Mouse (Mus musculus): ENCODE data around the gene Ftsj1.

GRCm38 (mm10) chrX:8259478-8259877, 7.3 kb upstream of the Ftsj1 start:
- no peak for TF ChIP-seq CTCF (IDR thresholded peaks at IDR 0.05 in 2 of 3, conservative IDR thresholded peaks at IDR 0.05 in 1 of 3; ENCODE audit: control insufficient read depth in 1 of 3, insufficient read depth in 1 of 3, low read depth in 2 of 3, low read length in 3 of 3, poor library complexity in 1 of 3, severe bottlenecking in 1 of 3)
- TF ChIP-seq GABPA (IDR thresholded peaks at IDR 0.05; ENCODE audit: low read depth, low read length): no peak
- no peak for TF ChIP-seq EP300 (IDR thresholded peaks at IDR 0.05; ENCODE audit: low read depth in 1 of 2, low read length in 2 of 2)
- no peak for TF ChIP-seq ZKSCAN1 (IDR thresholded peaks at IDR 0.05; ENCODE audit: low read depth, low read length)
- TF ChIP-seq CHD1 (IDR thresholded peaks at IDR 0.05; ENCODE audit: low read depth, low read length): no peak
- TF ChIP-seq POLR2AphosphoS2 (IDR thresholded peaks at IDR 0.05; ENCODE audit: low read length): no peak
- TF ChIP-seq MEF2A (IDR thresholded peaks at IDR 0.05; ENCODE audit: extremely low read depth, insufficient replicate concordance, low read depth, low read length, poor library complexity, severe bottlenecking): no peak
- no peak for TF ChIP-seq NRF1 (IDR thresholded peaks at IDR 0.05; ENCODE audit: insufficient read depth, low read depth, low read length, poor library complexity, severe bottlenecking)
- no peak for TF ChIP-seq RCOR1 (IDR thresholded peaks at IDR 0.05; ENCODE audit: low read depth, low read length)
- no peak for TF ChIP-seq POLR2A (IDR thresholded peaks at IDR 0.05; ENCODE audit: control insufficient read depth in 1 of 2, insufficient read depth in 1 of 2, low read depth in 1 of 2, low read length in 2 of 2, poor library complexity in 1 of 2)
- no peak for TF ChIP-seq GATA1 (IDR thresholded peaks at IDR 0.05; ENCODE audit: low read depth, low read length)
